Mouse (Mus musculus) heart, adult 8-10 months (tissue): ENCODE results near the gene Timd4. TPM values are rescaled to one million over a fixed set of nuclear protein-coding genes. Genes with fewer than 3 reads are reported as not detected.
A peak's percentile ranks its signal among the peaks of the same experiment; 100 is the strongest.

Experiments
- DNase-seq: peaks from one replicate; pipeline ENCODE4 v3.0.0; 2022; ENCODE audit warnings: low spot score
- total RNA-seq, 4 experiments: library from RNA; stranded (reverse); gene quantifications; 2 replicates each; pipeline ENCODE4 v1.2.4; 2022

Timd4 gene
- total RNA-seq = 1 to 10 TPM in 1 of 4 experiments, under 1 TPM in 3; 0.78 to 3.2 (median 0.90) TPM

DNA sequence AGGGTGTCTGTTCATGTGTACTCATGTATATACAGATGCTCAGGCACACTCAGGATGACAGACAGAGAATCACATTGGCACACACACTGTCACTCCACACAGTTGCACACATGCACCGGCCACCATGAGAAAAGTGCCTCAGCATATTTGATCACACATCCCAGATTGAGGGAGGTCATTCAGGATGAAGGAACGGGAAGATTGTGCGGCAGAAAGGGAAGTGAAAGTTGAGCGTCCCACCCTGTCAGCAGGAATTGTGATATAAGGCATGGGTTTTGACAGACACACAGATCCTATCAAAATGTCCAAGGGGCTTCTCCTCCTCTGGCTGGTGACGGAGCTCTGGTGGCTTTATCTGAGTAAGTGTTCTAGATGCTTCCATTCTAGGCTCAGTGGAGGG, at the start of gene Timd4:
Gene Timd4 (plus strand): TSS at position 290 of the 400 bp plus-strand sequence.
- peak; percentile 24 for DNase-seq

DNA sequence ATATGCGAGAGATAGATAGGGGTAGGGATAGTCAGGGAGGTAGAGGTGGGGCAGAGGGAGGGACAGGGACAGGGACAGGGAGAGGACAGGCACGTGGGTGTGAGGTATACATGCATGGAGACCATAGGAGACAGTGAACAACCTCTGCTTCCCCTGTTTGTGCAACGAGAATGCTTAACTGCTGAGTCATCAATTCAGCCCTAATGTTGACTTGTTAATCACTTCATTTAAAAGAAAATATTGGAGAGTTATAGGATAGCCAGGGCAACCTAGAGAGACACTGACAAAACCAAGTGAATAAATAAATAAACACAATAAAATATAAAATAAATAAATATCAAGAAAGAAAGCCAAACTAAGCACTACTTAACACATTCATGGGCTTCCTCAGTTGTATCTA, 33.7 kb upstream of the Timd4 start:
- DNase-seq = no peak

GRCm38 (mm10) chr11:46779811-46780210, 30.8 kb upstream of the Timd4 start:
- DNase-seq = no peak

- DNase-seq = peak; percentile 7
Observed at GRCm38 (mm10) chr11:46804440-46804839, 6.2 kb upstream of the Timd4 start.

DNA sequence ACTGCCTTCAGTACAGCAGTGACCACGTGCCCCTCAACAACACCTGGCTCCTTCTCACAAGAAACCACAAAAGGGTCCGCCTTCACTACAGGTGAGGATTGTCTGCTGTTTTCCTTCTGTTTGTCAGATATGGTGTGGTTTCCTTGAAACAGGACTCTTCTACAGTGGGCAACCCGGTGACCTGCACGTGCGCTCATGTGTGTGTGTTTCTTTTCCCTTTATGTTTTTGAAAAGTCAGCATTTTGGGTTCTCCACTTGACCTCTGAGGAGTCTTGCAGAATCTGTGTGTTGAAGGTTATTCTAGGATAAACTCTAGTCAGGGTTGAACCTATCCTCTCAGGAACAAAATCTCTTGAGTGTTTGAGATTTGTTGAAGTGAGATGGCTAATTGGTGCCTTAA, 7.1 kb downstream of the Timd4 start:
- no peak for DNase-seq

DNA sequence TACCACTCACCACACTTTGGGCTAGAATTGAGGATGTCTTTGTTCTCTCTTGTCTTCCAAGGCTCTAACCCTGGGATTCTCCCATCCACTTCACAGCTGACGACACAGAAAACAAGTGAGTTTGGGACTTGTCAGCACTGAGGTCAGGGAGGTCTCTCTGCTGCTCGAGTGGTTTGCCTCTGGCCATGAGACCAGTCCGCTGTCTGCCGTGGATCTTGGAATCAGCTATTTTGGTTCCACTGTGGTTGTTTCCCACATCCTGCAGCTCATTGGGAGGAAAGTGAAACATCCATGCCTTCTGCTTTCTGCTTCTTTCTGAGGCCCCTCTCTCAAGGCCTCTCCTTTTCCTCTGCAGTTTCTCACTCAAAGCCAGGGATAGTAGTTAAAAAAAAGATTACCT, 9.3 kb downstream of the Timd4 start:
- peak; percentile 13 for DNase-seq

DNA sequence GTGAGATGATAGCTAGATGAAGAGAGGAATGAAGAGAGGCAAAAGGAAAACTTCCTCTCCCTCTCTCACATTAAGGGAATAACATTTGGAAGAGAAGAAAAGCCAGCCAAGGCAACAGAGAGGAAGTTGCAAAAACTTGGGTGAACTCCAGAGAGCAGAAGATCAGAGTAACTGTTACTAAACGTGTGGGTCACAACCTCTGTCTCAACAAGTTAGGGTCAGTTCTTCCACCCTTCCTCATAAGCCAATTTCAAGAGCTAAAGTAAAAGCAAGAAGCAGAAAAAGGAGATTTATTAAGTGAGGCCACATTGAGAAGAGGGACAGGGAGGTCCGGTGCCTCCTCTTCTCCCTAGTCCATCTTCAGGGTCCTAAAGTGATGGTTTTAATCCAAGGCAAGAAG, 19.7 kb downstream of the Timd4 start:
- DNase-seq = no peak

GRCm38 (mm10) chr11:46835080-46835479, 24.5 kb downstream of the Timd4 start:
- DNase-seq = no peak

GRCm38 (mm10) chr11:46842015-46842726, 31.6 kb downstream of the Timd4 start:
- DNase-seq = no peak

DNA sequence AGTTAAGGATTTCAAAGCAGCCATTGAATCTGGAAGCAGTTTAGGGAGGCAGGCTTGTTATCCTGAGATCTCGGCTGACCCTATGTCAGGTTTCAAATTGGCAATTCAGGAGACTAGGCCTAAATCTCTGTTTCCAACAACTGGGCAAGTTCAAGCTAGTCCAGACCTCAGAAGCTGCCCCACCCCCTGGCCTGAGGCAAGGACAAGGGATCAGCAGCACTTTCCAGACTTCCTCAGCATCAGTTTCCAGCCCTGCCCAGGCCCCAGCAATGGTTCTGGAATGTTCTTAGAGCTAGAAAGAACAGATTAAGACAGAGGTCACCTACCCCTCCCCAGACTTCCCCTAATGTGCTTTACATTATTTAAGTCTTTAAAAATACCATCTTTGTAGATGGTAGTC, 36.1 kb downstream of the Timd4 start:
- DNase-seq = no peak

- no peak for DNase-seq
Observed at GRCm38 (mm10) chr11:46847827-46848220, 37.2 kb downstream of the Timd4 start.

DNA sequence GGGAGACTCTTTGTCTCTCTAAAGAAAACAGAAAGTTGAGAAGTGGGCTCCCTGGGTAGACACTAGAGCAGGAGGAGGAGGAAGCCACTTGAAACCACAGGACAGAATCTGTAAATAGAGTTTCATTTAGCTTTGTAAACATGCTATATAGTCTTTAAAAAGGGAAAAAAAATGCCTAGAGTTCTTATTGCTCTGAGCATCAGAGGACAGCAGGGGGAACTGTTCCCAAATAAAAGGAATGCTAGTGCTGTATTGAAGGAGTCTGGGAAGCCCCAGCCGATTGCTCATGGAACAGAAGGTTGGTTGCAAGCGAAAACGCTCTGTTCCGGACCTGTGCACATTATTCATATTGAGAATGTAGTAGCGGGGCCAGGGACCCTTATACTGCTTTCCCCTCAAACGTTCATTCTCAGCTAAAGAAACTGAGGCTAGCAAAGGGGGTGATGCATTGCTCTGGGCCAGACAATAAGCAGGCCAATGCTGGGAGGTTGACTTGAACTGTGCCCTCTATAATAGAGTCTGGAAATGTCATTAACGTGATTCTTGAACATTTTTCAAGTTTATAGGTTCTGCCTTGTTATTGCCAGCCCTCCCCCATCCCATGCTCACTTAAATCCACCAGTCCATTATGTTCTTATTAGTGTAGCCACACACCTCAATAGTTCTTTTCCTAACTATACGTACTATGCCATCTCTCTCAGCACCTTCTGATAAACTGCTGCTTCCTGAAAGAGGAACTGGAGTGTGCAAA, 37.8 kb downstream of the Timd4 start:
- DNase-seq = no peak

DNA sequence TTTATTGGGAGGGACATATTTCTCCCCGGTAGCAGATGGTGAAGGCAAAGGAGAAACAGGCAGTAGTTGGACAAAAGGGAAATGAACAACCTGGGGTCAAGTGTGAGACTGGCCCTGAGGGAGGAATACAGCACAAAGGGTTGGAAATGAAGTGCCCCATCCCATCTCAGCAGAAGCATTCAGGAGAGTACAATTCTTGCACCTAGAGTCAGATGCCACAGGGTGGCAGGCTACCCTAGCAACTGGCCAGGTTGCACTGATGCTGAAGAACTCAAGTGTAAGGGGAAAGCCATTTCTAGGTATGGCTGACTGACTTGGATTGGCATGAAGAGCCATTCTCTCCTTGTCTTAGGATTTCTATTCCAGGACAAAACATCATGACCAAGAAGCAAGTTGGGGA, 54.2 kb downstream of the Timd4 start:
- DNase-seq = peak; percentile 2

DNA sequence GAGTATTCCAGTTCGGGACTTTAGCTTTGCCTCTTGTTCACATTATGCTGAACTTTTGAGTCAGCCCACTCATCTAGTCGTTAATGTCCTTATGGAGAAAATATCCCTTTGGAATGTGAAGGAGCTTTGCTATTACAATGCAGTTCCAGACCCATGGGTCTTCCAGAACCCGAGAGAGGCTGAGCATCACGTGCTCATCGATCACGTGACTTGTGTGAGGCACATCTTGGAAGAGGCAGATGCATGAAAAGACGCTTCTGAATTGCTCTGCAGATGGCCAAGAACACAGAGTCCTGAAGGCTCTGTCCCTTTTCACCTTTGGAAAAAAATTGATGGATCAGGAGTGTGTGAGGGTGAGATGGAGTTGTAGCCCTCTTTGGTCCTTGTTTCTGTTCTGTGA, 58.0 kb downstream of the Timd4 start:
- no peak for DNase-seq

- DNase-seq = no peak
Observed at GRCm38 (mm10) chr11:46875774-46876173, 65.2 kb downstream of the Timd4 start.

- DNase-seq = no peak
Observed at GRCm38 (mm10) chr11:46882456-46882855, 71.9 kb downstream of the Timd4 start.

- no peak for DNase-seq
Observed at GRCm38 (mm10) chr11:46889093-46889492, 78.5 kb downstream of the Timd4 start.

Other genes with a start within 250 kb of the Timd4 start
- under 1 TPM in 1 of 4 experiments, not detected in 3; 0.17 TPM for gene BC053393, start 239.3 kb upstream of the Timd4 start, total RNA-seq
- gene Dppa1, start 181.5 kb upstream of the Timd4 start, total RNA-seq = not detected
- gene Timd2, start 103.7 kb upstream of the Timd4 start, total RNA-seq = not detected
- gene Havcr1, start 75.7 kb upstream of the Timd4 start, total RNA-seq = not detected